Mouse (Mus musculus) myocyte (in vitro differentiated cells): ENCODE results near the gene Igsf3.

Experiments used
- E2F4 ChIP-seq: IDR thresholded peaks from one replicate; pipeline ENCODE4 v1.6.1; 2011; ENCODE audit warnings: mild to moderate bottlenecking, control low read depth, moderate library complexity; ENCODE audit not compliant: insufficient read depth
- MAX ChIP-seq: IDR thresholded peaks from one replicate; pipeline ENCODE4 v1.6.1; 2011; ENCODE audit warnings: low read depth, mild to moderate bottlenecking, control low read depth
- MYOG ChIP-seq, 3 experiments: IDR thresholded peaks; one replicate each; pipeline ENCODE4 v1.6.1; 2011; ENCODE audit warnings: control low read depth in 2 of 3, low read depth in 2 of 3, mild to moderate bottlenecking in 2 of 3; ENCODE audit not compliant: insufficient read length in 2 of 3, control insufficient read depth in 1 of 3, insufficient read depth in 1 of 3
- POLR2A ChIP-seq: IDR thresholded peaks from one replicate; pipeline ENCODE4 v1.6.1; 2011; ENCODE audit warnings: low read depth, mild to moderate bottlenecking, control low read depth, moderate library complexity; ENCODE audit not compliant: insufficient read length
- REST ChIP-seq: IDR thresholded peaks from one replicate; pipeline ENCODE4 v1.6.1; 2011; ENCODE audit warnings: mild to moderate bottlenecking, control low read depth, moderate library complexity; ENCODE audit not compliant: insufficient read depth, insufficient read length
- SRF ChIP-seq: IDR thresholded peaks from one replicate; pipeline ENCODE4 v1.6.1; 2011; ENCODE audit warnings: low read depth; ENCODE audit not compliant: control insufficient read depth, insufficient read length

DNA sequence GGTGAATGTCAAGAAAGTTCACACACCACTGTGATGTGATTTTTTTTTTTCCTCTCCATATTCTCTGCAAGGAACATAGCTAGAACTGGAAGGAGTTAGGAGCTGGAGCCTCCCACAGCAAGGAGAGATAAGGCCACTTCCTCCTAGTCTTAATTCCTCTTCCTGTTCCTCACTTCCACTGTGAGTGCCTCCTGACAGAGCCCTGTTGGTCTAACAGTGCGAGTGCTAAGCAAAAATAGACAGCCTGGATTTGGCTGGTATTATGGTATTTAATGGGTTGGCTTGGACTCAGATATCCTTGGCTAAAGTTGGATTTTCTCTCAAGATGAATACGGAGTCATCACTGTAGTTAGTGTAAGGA, 53.9 kb downstream of the Igsf3 start:
- TF ChIP-seq POLR2A (no peak), REST (no peak), MAX (no peak), E2F4 (no peak), MYOG (IDR thresholded peaks at IDR 0.05; ENCODE audit: control insufficient read depth in 1 of 3, insufficient read depth in 1 of 3, insufficient read length in 2 of 3, low read depth in 2 of 3) (no peak), SRF (no peak)
